Mouse (Mus musculus) lung, embryonic 15.5 days (tissue): ENCODE data around the gene Adamts13. TPM values are rescaled to one million over a fixed set of nuclear protein-coding genes. Genes with fewer than 3 reads are reported as not detected.

Experiments
- ATAC-seq: fragments of 200-750 bp; cut with Nextera tagmentation; 2 replicates; pipeline ENCODE4 v1.8.0; 2017; ENCODE audit warnings: moderate number of reproducible peaks, borderline replicate concordance; ENCODE audit not compliant: low FRiP score, low TSS enrichment; ENCODE audit errors: extremely low read depth
- H3K27ac ChIP-seq: fragments of 300-500 bp; sonication (generic); 2 replicates; pipeline ENCODE4 v1.5.1; 2015; ENCODE audit warnings: moderate library complexity, mild to moderate bottlenecking, inconsistent platforms
- H3K27me3 ChIP-seq: fragments of 300-500 bp; sonication (generic); 2 replicates; pipeline ENCODE4 v1.6.1; 2015; ENCODE audit warnings: inconsistent platforms
- H3K36me3 ChIP-seq: fragments of 300-500 bp; sonication (generic); 2 replicates; pipeline ENCODE4 v1.6.1; 2015; ENCODE audit warnings: inconsistent platforms
- H3K4me1 ChIP-seq: fragments of 300-500 bp; sonication (generic); 2 replicates; pipeline ENCODE4 v1.6.1; 2015; ENCODE audit warnings: inconsistent platforms
- H3K4me2 ChIP-seq: fragments of 300-500 bp; sonication (generic); 2 replicates; pipeline ENCODE4 v1.6.1; 2015; ENCODE audit warnings: inconsistent platforms, mild to moderate bottlenecking, moderate library complexity
- H3K4me3 ChIP-seq: fragments of 300-500 bp; sonication (generic); 2 replicates; pipeline ENCODE4 v1.5.1; 2015; ENCODE audit warnings: mild to moderate bottlenecking, inconsistent platforms
- H3K9ac ChIP-seq: fragments of 300-500 bp; sonication (generic); 2 replicates; pipeline ENCODE4 v1.6.1; 2015; ENCODE audit warnings: inconsistent platforms
- H3K9me3 ChIP-seq: fragments of 300-500 bp; sonication (generic); 2 replicates; pipeline ENCODE4 v1.6.1; 2016; ENCODE audit warnings: inconsistent platforms
- WGBS: fragments of 180-500 bp; shearing (Covaris S2); methylation state at CpG from one replicate; pipeline ENCODE4 v1.1.7; 2015; 5-methylcytosine and 5-hydroxymethylcytosine counted together
- polyA plus RNA-seq: library from polyadenylated mRNA; unstranded; fragments of >200 nt; fragmentation: Nextera tagmentation; extraction: Ambion mirVana; gene quantifications from 2 replicates; pipeline ENCODE4 v1.2.1, GENCODE M21; 2015

Gene Adamts13
- 0.09 TPM in 1 of 2 replicates, not detected in the other for polyA plus RNA-seq

- no peak for ATAC-seq
- Histone ChIP-seq H3K27me3 (no peaks in the 10 kb centered on the region), H3K27ac (no peak within 1 kb of the TSS), H3K4me2 (no peak within 1 kb of the TSS), H3K9me3 (no peaks in the 10 kb centered on the region), H3K4me1 (peaks cover 3% of the 10 kb centered on the region; the same call in 1 of the 2 replicates), H3K36me3 (no peaks in the 10 kb centered on the region), H3K4me3 (no peak within 1 kb of the TSS), H3K9ac (no peak within 1 kb of the TSS)
- WGBS = 47% methylated on average over 3 of the region's 3 CpGs
Observed at GRCm38 (mm10) chr2:26973116-26973515, at the start of gene Adamts13. Gene Adamts13, plus strand, starts transcription at chr2:26973416.

- Histone ChIP-seq H3K4me2 (no peak overlapping the region), H3K4me3 (no peak overlapping the region), H3K27ac (no peak overlapping the region), H3K27me3 (no peaks in the 10 kb centered on the region), H3K4me1 (peaks cover 18% of the 10 kb centered on the region), H3K9ac (no peak overlapping the region), H3K9me3 (no peaks in the 10 kb centered on the region), H3K36me3 (peaks cover 75% of the 10 kb centered on the region)
- WGBS = 83% methylated on average over 6 of the region's 6 CpGs
- no peak for ATAC-seq
Observed at GRCm38 (mm10) chr2:26927745-26928476, 45.3 kb upstream of the Adamts13 start.

GRCm38 (mm10) chr2:26930390-26930789 is 42.8 kb upstream of the Adamts13 start:
- WGBS = 34% methylated on average over 1 of the region's 1 CpGs
- no peak for ATAC-seq
- no peak overlapping the region for H3K9ac ChIP-seq
- no peaks in the 10 kb centered on the region for H3K27me3 ChIP-seq
- H3K9me3 ChIP-seq = no peaks in the 10 kb centered on the region
- no peak overlapping the region for H3K4me3 ChIP-seq
- H3K4me1 ChIP-seq = peaks cover 21% of the 10 kb centered on the region
- peaks cover 51% of the 10 kb centered on the region for H3K36me3 ChIP-seq
- H3K27ac ChIP-seq = no peak overlapping the region
- H3K4me2 ChIP-seq = no peak overlapping the region

- ATAC-seq = peak; percentile 49
- no peaks in the 10 kb centered on the region for H3K9me3 ChIP-seq
- H3K9ac ChIP-seq = peak overlapping the region; percentile 95
- under 1% methylated on average over 49 of the region's 49 CpGs for WGBS
- H3K27ac ChIP-seq = peak overlapping the region; percentile 90
- peak overlapping the region; percentile 95 for H3K4me3 ChIP-seq
- peaks cover 29% of the 10 kb centered on the region for H3K36me3 ChIP-seq
- H3K27me3 ChIP-seq = no peaks in the 10 kb centered on the region
- H3K4me2 ChIP-seq = peak overlapping the region; percentile 64
- peaks cover 21% of the 10 kb centered on the region for H3K4me1 ChIP-seq
Observed at GRCm38 (mm10) chr2:26932473-26933303, 40.5 kb upstream of the Adamts13 start.

GRCm38 (mm10) chr2:26933304-26934055 is 39.7 kb upstream of the Adamts13 start, which contains the start of the genes Surf4 and Stkld1:
Gene Surf4, minus strand, starts transcription at chr2:26933928.
Gene Stkld1, plus strand, starts transcription at chr2:26934047.
- Histone ChIP-seq H3K9ac (peak within 1 kb of the TSS; percentile 95), H3K9me3 (no peaks in the 10 kb centered on the region), H3K27me3 (no peaks in the 10 kb centered on the region), H3K4me3 (peak within 1 kb of the TSS; percentile 95), H3K4me2 (peak within 1 kb of the TSS; percentile 64), H3K36me3 (peaks cover 24% of the 10 kb centered on the region), H3K27ac (peak within 1 kb of the TSS; percentile 90), H3K4me1 (peaks cover 21% of the 10 kb centered on the region)
- 1% methylated on average over 67 of the region's 70 CpGs for WGBS
- peak; percentile 96 for ATAC-seq

GRCm38 (mm10) chr2:26935286-26935685 is 37.9 kb upstream of the Adamts13 start:
- Histone ChIP-seq H3K9me3 (no peaks in the 10 kb centered on the region), H3K27me3 (no peaks in the 10 kb centered on the region), H3K4me2 (no peak overlapping the region), H3K4me3 (no peak overlapping the region), H3K9ac (no peak overlapping the region), H3K36me3 (peaks cover 8% of the 10 kb centered on the region; the same call in 1 of the 2 replicates), H3K27ac (no peak overlapping the region), H3K4me1 (peaks cover 21% of the 10 kb centered on the region)
- no peak for ATAC-seq
- WGBS = 98% methylated on average over 2 of the region's 2 CpGs

GRCm38 (mm10) chr2:26936425-26936824 is 36.8 kb upstream of the Adamts13 start:
- H3K27ac ChIP-seq = no peak overlapping the region
- no peaks in the 10 kb centered on the region for H3K9me3 ChIP-seq
- H3K36me3 ChIP-seq = no peaks in the 10 kb centered on the region
- H3K9ac ChIP-seq = no peak overlapping the region
- ATAC-seq = no peak
- no peak overlapping the region for H3K4me3 ChIP-seq
- WGBS = 57% methylated on average over 1 of the region's 1 CpGs
- no peak overlapping the region for H3K4me2 ChIP-seq
- H3K27me3 ChIP-seq = no peaks in the 10 kb centered on the region
- peaks cover 11% of the 10 kb centered on the region for H3K4me1 ChIP-seq

- Histone ChIP-seq H3K4me3 (no peak overlapping the region), H3K9me3 (no peaks in the 10 kb centered on the region), H3K4me1 (no peaks in the 10 kb centered on the region), H3K4me2 (no peak overlapping the region), H3K9ac (no peak overlapping the region), H3K36me3 (no peaks in the 10 kb centered on the region), H3K27me3 (no peaks in the 10 kb centered on the region), H3K27ac (no peak overlapping the region)
- no peak for ATAC-seq
- 36% methylated on average over 5 of the region's 5 CpGs for WGBS
Observed at GRCm38 (mm10) chr2:26941539-26941938, 31.7 kb upstream of the Adamts13 start.

GRCm38 (mm10) chr2:26943253-26943652 is 30.0 kb upstream of the Adamts13 start:
- no peak overlapping the region for H3K27ac ChIP-seq
- no peak overlapping the region for H3K9ac ChIP-seq
- H3K27me3 ChIP-seq = no peaks in the 10 kb centered on the region
- no peak for ATAC-seq
- H3K9me3 ChIP-seq = no peaks in the 10 kb centered on the region
- H3K36me3 ChIP-seq = 0 out of 2 replicates have a peak, but pooled peaks cover 4% of the 10 kb centered on the region
- no peak overlapping the region for H3K4me2 ChIP-seq
- no peaks in the 10 kb centered on the region for H3K4me1 ChIP-seq
- 72% methylated on average over 3 of the region's 3 CpGs for WGBS
- no peak overlapping the region for H3K4me3 ChIP-seq

GRCm38 (mm10) chr2:26950411-26950810 is 22.8 kb upstream of the Adamts13 start:
- Histone ChIP-seq H3K36me3 (peaks cover 39% of the 10 kb centered on the region), H3K9ac (no peak overlapping the region), H3K4me1 (no peaks in the 10 kb centered on the region), H3K27ac (no peak overlapping the region), H3K9me3 (no peaks in the 10 kb centered on the region), H3K27me3 (no peaks in the 10 kb centered on the region), H3K4me2 (no peak overlapping the region), H3K4me3 (no peak overlapping the region)
- ATAC-seq = no peak
- WGBS = 79% methylated on average over 2 of the region's 2 CpGs

- no peaks in the 10 kb centered on the region for H3K27me3 ChIP-seq
- H3K9ac ChIP-seq = no peak overlapping the region
- no peaks in the 10 kb centered on the region for H3K4me1 ChIP-seq
- WGBS = 88% methylated on average over 8 of the region's 8 CpGs
- H3K4me3 ChIP-seq = no peak overlapping the region
- no peak overlapping the region for H3K4me2 ChIP-seq
- no peak for ATAC-seq
- peaks cover 49% of the 10 kb centered on the region for H3K36me3 ChIP-seq
- H3K27ac ChIP-seq = no peak overlapping the region
- H3K9me3 ChIP-seq = no peaks in the 10 kb centered on the region
Observed at GRCm38 (mm10) chr2:26951346-26951905, 21.8 kb upstream of the Adamts13 start.
